Comparison of ENCODE assay signal across 8 mouse cellular contexts in the genomic region with DNA sequence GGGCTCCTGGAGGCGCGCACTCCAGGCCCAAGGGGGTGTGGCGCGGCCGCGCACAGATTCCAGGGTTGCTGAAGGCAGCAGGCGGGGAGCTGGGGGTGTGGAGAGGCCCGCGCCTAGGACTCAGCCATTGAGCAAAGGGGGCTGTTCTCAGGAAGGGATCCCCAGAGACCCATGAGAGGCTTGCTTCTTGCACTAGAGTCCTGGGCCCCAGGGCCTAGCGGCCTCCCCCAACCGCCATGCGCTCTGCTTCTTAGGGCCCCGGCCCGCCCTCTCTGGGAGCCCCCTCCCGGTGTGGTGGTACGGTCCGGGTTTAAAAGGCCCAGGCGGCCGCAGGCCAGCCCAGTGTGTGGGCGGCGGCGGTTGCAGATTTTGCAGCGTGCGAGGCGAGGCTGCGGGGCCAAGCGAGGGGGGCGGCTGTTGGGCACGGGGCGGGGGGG. TPM values are rescaled to one million over a fixed set of nuclear protein-coding genes. Genes with fewer than 3 reads are reported as not detected.
DNase-seq lines count a peak whose midpoint lies in the region; ATAC-seq lines count a peak whose summit lies in the region.

TSS of gene Plxna3 (plus strand) at position 342 of the 437 bp plus-strand sequence.

- H3K4me3 ChIP-seq in hindbrain, embryonic 14.5 days (replicated peaks; ENCODE audit: low read length) = peak within 1 kb of the TSS; percentile 54
- H3K4me3 ChIP-seq in macrophage (ENCODE audit: inconsistent target) = no peak within 1 kb of the TSS

- no peaks in the 10 kb centered on the region for H3K9me3 ChIP-seq in hindbrain, embryonic 14.5 days (ENCODE audit: control insufficient read depth, low read length)

- ATAC-seq in hindbrain, embryonic 14.5 days (ENCODE audit: low FRiP score) = peak; percentile 93

- peaks cover 20% of the 10 kb centered on the region for H3K36me3 ChIP-seq in hindbrain, embryonic 14.5 days (replicated peaks; ENCODE audit: control insufficient read depth, insufficient read depth)
- H3K36me3 ChIP-seq in macrophage (ENCODE audit: inconsistent target) = no peaks in the 10 kb centered on the region

- peak within 1 kb of the TSS; percentile 77 for H3K9ac ChIP-seq in hindbrain, embryonic 14.5 days

- H3K27ac ChIP-seq in hindbrain, embryonic 14.5 days = peak within 1 kb of the TSS; percentile 86
- H3K27ac ChIP-seq in macrophage = peak within 1 kb of the TSS; percentile 32; the same call in 1 of the 2 replicates

- H3K79me2 ChIP-seq in macrophage (ENCODE audit: inconsistent target) = no peaks in the 10 kb centered on the region

- peak within 1 kb of the TSS; percentile 76 for H3K4me2 ChIP-seq in hindbrain, embryonic 14.5 days (replicated peaks)

- H3K4me1 ChIP-seq in hindbrain, embryonic 14.5 days (replicated peaks; ENCODE audit: control insufficient read depth, insufficient read depth, low read length) = peaks cover 28% of the 10 kb centered on the region

- peak; percentile 36 for DNase-seq in WW6 (ENCODE audit: low read depth, low spot score)
- DNase-seq in cerebellum, postnatal 25 days = peak; percentile 75 to 79
- peak; percentile 51 to 55 for DNase-seq in frontal cortex, postnatal 36 days (ENCODE audit: low spot score in 2 of 2)
- DNase-seq in hindbrain, embryonic 14.5 days (ENCODE audit: low spot score) = peak; percentile 59
- DNase-seq in left cerebral cortex, adult 18-20 months (ENCODE audit: low spot score in 2 of 2) = peak; percentile 43 to 58
- DNase-seq in right cerebral cortex, adult 18-20 months = peak; percentile 15
- DNase-seq in urinary bladder, postnatal 25 days (ENCODE audit: low spot score) = peak; percentile 63

- H3K27me3 ChIP-seq in hindbrain, embryonic 14.5 days (ENCODE audit: control insufficient read depth, insufficient read depth, low read length) = no peaks in the 10 kb centered on the region

- 14% methylated on average over 22 of the region's 30 CpGs for whole genome bisulfite sequencing in hindbrain, embryonic 14.5 days
- 28% methylated on average over 12 of the region's 30 CpGs for WGBS in macrophage (ENCODE audit: missing documents)

RNA-seq across cellular contexts. Expression of gene Plxna3, which starts in this region (rescaled TPM):
- polyA plus RNA-seq in hindbrain, embryonic 14.5 days (2014; fragmentation: Nextera tagmentation; extraction: Ambion mirVana) = 44.5 and 45.6 TPM in 2 replicates
- total RNA-seq in left cerebral cortex, adult 18-20 months (2021) = 10 to 100 TPM; 22.7 to 24.6 TPM
- total RNA-seq in macrophage (2018; cell fraction: chromatin; rRNA removed) = 10 to 100 TPM in 16 of 26 experiments, 1 to 10 TPM in 10; 2.4 to 39.5 (median 11.6) TPM
- 1 to 10 TPM in 15 of 26 experiments, under 1 TPM in 11; 0.24 to 2.8 (median 1.3) TPM for total RNA-seq in macrophage (2018; cell fraction: cytosol; rRNA removed)
- total RNA-seq in macrophage (2018; cell fraction: nucleus; rRNA removed) = 10 to 100 TPM in 8 of 26 experiments, 1 to 10 TPM in 18; 1.2 to 18.6 (median 4.7) TPM
- polyA plus RNA-seq in macrophage (2018) = 1.9 to 2.8 TPM (median 2.2 TPM) in 3 replicates

Comparison
In these comparisons a context has a peak if more than half of its experiments do, and no peak if none do; other contexts are left out.
1. RNA of gene Plxna3 (polyA plus RNA-seq): 44.5 to 45.6 TPM in hindbrain, embryonic 14.5 days; 1.9 to 2.8 TPM in macrophage; every median in the first group is over 10 times any median in the second.
2. DNase-seq: peak in every context shown above with its lines; median percentile 77 in cerebellum, postnatal 25 days; 63 in urinary bladder, postnatal 25 days; 59 in hindbrain, embryonic 14.5 days; 53 in frontal cortex, postnatal 36 days; 50 in left cerebral cortex, adult 18-20 months; 36 in WW6; 15 in right cerebral cortex, adult 18-20 months.